8 mouse cellular contexts compared by ENCODE assay signal in the genomic region with DNA sequence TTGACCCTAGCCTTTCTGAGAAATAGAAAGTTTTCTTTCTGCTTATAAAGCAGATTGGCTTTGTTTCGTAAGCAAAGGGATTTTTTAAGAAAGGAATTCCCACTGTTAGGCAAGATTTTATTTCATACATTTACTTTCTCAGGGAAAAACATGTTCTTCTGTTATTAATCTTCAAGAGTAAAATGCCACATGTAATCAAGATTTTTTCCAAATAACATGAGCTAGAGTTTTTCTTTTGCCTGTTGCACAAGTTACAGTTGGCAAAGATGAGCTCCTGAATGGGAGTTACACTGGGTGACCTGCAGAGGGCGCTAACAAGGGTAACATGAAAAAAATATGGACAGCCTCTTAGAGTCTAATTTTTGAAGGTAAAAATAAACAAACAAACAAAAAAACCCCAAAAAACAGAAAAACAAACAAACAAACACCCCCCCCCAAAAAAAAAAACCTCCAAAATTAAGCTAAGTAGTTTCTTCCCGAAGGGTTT.
DNase-seq lines count a peak whose midpoint lies in the region; ATAC-seq and TF ChIP-seq lines count a peak whose summit lies in the region.

No protein-coding gene starts in this region.

- DNase-seq in cerebellum, adult 8-10 months = peak; percentile 28
- DNase-seq in left cerebral cortex, adult 2 months (ENCODE audit: extremely low spot score in 1 of 2, low spot score in 2 of 2) = peak in 1 of 2 experiments; percentile 25
- no peak for DNase-seq in left cerebral cortex, postnatal 25 days (ENCODE audit: low spot score in 2 of 2)
- peak; percentile 48 for DNase-seq in brain, adult 2 months (ENCODE audit: low read depth, low spot score)
- DNase-seq in lung, adult 2 months = no peak
- DNase-seq in kidney, adult 11 months = no peak

- TF ChIP-seq POLR2A in lung, adult 2 months (IDR thresholded peaks at IDR 0.05; ENCODE audit: borderline replicate concordance, extremely low read depth, low read depth, low read length) = no peak

- intact Hi-C loops in left cerebral cortex, adult 2 months (cut with DNase I) = loop anchor here (2.0 to 10.0 kb wide), 2 partner anchors 304 to 538 kb away; no protein-coding TSS in a partner anchor
- intact Hi-C loops in left cerebral cortex, postnatal 25 days (cut with DNase I) = loop anchor here (5.0 kb wide), 1 partner anchor 534 kb away; the partner anchor contains the start of gene Pdgfra

- H3K4me3 ChIP-seq in left cerebral cortex, adult 2 months = no peak overlapping the region
- H3K4me3 ChIP-seq in lung, adult 2 months (replicated peaks; ENCODE audit: extremely low read depth, low read depth, low read length) = no peak overlapping the region

- 62% methylated on average over 3 of the region's 3 CpGs for WGBS in lung, adult 2 months

- H3K4me1 ChIP-seq in lung, adult 2 months (ENCODE audit: control insufficient read depth, insufficient read depth, low read length) = no peaks in the 10 kb centered on the region; the same call in 1 of the 2 replicates

- TF ChIP-seq CTCF in left cerebral cortex, adult 2 months (IDR thresholded peaks at IDR 0.05) = peak; percentile 76
- TF ChIP-seq CTCF in lung, adult 2 months (IDR thresholded peaks at IDR 0.05; ENCODE audit: insufficient read depth, low read length) = 0 out of 2 replicates have a peak, but pooled peaks have one; percentile 13

- ATAC-seq in cerebellum, adult (ENCODE audit: insufficient number of reproducible peaks, low FRiP score, low TSS enrichment) = no peak
- no peak for ATAC-seq in monocyte, adult 5-6 weeks (replicated peaks; ENCODE audit: insufficient number of reproducible peaks, low FRiP score, low TSS enrichment, poor library complexity, severe bottlenecking)

- H3K27ac ChIP-seq in left cerebral cortex, adult 2 months = no peak overlapping the region

Comparison
In these comparisons a context has a peak if more than half of its experiments do, and no peak if none do; other contexts are left out.
1. DNase-seq: peak in cerebellum, adult 8-10 months (single experiment) and brain, adult 2 months (single experiment); none in left cerebral cortex, postnatal 25 days (0 of 2), lung, adult 2 months (single experiment) and kidney, adult 11 months (single experiment).